Mouse (Mus musculus) G1E (cell line): Measurements from ENCODE around the gene Izumo1r. TPM values are rescaled to one million over a fixed set of nuclear protein-coding genes. Genes with fewer than 3 reads are reported as not detected.

Experiments
- ATAC-seq: 2 replicates; pipeline ENCODE4 v1.8.0; 2016; ENCODE audit warnings: mild to moderate bottlenecking; ENCODE audit not compliant: insufficient number of reproducible peaks, poor library complexity, low FRiP score, severe bottlenecking; ENCODE audit errors: extremely low read depth
- DNase-seq: peaks from one replicate; pipeline ENCODE4 v3.0.0; 2012; ENCODE audit warnings: low spot score
- H3K27me3 ChIP-seq: 2 replicates; pipeline ENCODE4 v1.6.1; 2012; ENCODE audit warnings: mild to moderate bottlenecking, low read length, inconsistent platforms; ENCODE audit not compliant: insufficient read depth
- H3K36me3 ChIP-seq: replicated peaks from 2 replicates; pipeline ENCODE3; 2012; ENCODE audit warnings: mild to moderate bottlenecking, inconsistent platforms
- H3K4me1 ChIP-seq: 2 replicates; pipeline ENCODE4 v1.6.1; 2012; ENCODE audit warnings: low read depth, low read length, inconsistent platforms, mixed read lengths; ENCODE audit not compliant: insufficient read depth
- H3K4me3 ChIP-seq: 2 replicates; pipeline ENCODE4 v1.5.1; 2012; ENCODE audit warnings: low read depth, mild to moderate bottlenecking, inconsistent platforms, low read length, moderate library complexity, mixed read lengths
- H3K9me3 ChIP-seq: replicated peaks from 2 replicates; pipeline ENCODE4 v1.6.1; 2012; ENCODE audit warnings: inconsistent platforms
- CTCF ChIP-seq: IDR thresholded peaks from 2 replicates; pipeline ENCODE4 v1.5.1; 2012; ENCODE audit warnings: low read depth, low read length, inconsistent platforms, mixed read lengths
- GATA1 ChIP-seq: IDR thresholded peaks from 2 replicates; pipeline ENCODE4 v1.6.1; 2012; ENCODE audit warnings: borderline replicate concordance, low read length, inconsistent platforms, mixed read lengths
- GATA2 ChIP-seq: IDR thresholded peaks from 2 replicates; pipeline ENCODE4 v1.6.1; 2012; ENCODE audit warnings: low read depth, low read length, inconsistent platforms, borderline replicate concordance
- POLR2AphosphoS5 ChIP-seq: IDR thresholded peaks from 2 replicates; pipeline ENCODE4 v1.6.1; 2012; ENCODE audit warnings: low read depth, low read length, inconsistent platforms; ENCODE audit not compliant: insufficient replicate concordance
- TAL1 ChIP-seq: conservative IDR thresholded peaks from 2 replicates; pipeline ENCODE4 v1.6.1; 2012; ENCODE audit warnings: low read depth, low read length, inconsistent platforms, mixed read lengths
- polyA plus RNA-seq: library from polyadenylated mRNA; stranded (reverse); fragments of >175 nt; gene quantifications from 2 replicates; pipeline ENCODE4 v1.2.3, GENCODE M21; 2012
- total RNA-seq, 2 experiments: library from RNA; stranded (forward) in 1 of 2; stranded (reverse) in 1 of 2; fragments of 200-1000 nt in 1 of 2; fragments of >200 nt in 1 of 2; fragmentation: Nextera tagmentation in 1 of 2; gene quantifications; 2 replicates each; pipeline ENCODE4 v1.2.3; 2014 to 2017

Gene Izumo1r
- total and polyA plus RNA-seq, 3 experiments = 0.11 TPM; not detected in 2

DNA sequence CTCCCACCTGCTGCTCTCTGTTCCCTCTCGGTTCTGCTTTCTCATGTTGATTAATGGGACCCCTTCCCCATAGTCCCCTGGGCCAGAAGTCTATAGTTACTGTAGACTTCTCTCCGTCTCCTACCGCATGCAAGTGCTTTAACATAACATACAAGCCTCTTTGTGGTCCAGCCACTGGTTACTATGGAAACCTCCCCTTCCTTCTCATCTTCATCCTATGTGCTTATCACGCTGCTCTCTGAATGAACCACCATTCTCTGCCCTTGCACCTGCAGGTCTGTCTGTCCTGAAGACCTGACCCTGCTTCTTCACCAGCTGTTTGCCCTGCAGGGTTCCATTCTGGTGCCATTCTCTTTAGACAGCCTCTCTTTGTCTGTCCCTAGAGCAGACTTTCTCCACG lies 6.2 kb upstream of the Izumo1r start:
- Histone ChIP-seq H3K36me3 (no peaks in the 10 kb centered on the region), H3K9me3 (no peaks in the 10 kb centered on the region), H3K27me3 (peaks cover 3% of the 10 kb centered on the region; the same call in 1 of the 2 replicates), H3K4me3 (no peak overlapping the region), H3K4me1 (no peaks in the 10 kb centered on the region)
- ATAC-seq = no peak
- TF ChIP-seq TAL1 (no peak), GATA1 (no peak)
- DNase-seq = no peak

DNA sequence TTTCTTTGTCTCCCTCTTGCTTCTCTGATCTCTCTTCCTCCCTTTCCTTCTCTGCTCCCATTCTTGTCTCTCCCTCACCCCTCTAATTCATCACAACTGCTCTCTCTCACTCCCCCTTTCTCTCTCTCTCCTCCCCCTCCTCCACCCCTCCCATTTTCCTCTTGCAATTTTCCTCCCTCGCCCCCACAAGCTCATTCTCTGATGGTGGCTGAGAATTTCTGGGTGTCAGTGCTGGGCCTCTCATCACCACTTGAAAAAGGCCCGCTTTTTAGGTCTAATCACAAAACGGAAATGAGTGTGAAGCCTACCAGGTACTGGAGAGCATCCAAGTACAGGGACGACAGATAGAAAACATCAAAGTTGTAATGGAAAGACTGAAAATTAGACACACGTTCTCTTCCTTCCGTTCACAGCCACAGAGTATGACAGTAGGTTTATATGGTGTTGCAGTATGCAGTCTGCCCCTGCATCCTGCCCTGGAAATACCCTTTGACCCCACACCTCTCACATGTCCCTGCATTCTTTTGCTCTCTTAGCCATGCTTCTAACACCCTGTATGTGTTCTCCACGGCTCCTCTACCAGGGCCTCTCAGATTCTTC lies 4.2 kb upstream of the Izumo1r start:
- DNase-seq (no peak), ATAC-seq (no peak)
- H3K36me3 ChIP-seq = no peaks in the 10 kb centered on the region

DNA sequence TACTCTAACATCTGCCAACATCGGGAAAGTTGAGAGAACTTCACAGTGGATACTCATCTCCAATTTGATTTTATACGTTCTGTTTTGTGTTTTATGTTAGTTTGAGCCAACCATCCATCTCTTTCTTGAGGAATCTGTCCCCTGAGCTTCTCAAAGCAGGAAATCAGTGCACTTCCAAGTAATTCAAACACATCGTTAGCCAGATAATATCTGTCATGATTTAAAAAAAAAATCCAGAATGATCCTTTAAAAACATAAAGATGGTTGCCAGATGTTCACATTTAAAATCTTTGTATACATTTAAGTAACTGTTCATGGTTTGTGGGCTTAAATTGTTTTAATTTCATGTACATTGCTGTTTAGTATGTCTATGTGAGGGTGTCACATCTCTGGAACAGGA lies 2.2 kb upstream of the Izumo1r start:
- H3K27me3 ChIP-seq = peaks cover 3% of the 10 kb centered on the region; the same call in 1 of the 2 replicates
- no peak overlapping the region for H3K4me3 ChIP-seq
- no peaks in the 10 kb centered on the region for H3K36me3 ChIP-seq
- TF ChIP-seq GATA1 (no peak), GATA2 (no peak), CTCF (no peak), TAL1 (no peak), POLR2AphosphoS5 (no peak)
- DNase-seq = no peak
- H3K4me1 ChIP-seq = no peaks in the 10 kb centered on the region
- no peak for ATAC-seq
- H3K9me3 ChIP-seq = no peaks in the 10 kb centered on the region

More for the DNA sequence above, 4.2 kb upstream of the Izumo1r start:
- no peaks in the 10 kb centered on the region for H3K9me3 ChIP-seq
- H3K27me3 ChIP-seq = peaks cover 3% of the 10 kb centered on the region; the same call in 1 of the 2 replicates
- no peak overlapping the region for H3K4me3 ChIP-seq
- TF ChIP-seq POLR2AphosphoS5 (no peak), GATA2 (no peak), TAL1 (no peak), CTCF (no peak), GATA1 (no peak)
- H3K4me1 ChIP-seq = no peaks in the 10 kb centered on the region

- ATAC-seq (no peak), DNase-seq (no peak)
- Histone ChIP-seq H3K36me3 (no peaks in the 10 kb centered on the region), H3K27me3 (peaks cover 3% of the 10 kb centered on the region), H3K4me1 (no peaks in the 10 kb centered on the region), H3K4me3 (no peak overlapping the region), H3K9me3 (no peaks in the 10 kb centered on the region)
- TF ChIP-seq TAL1 (no peak), GATA1 (no peak), GATA2 (no peak), CTCF (no peak), POLR2AphosphoS5 (no peak)
These were observed 1.2 kb upstream of the Izumo1r start for GRCm38 (mm10) chr9:14904741-14905475.

DNA sequence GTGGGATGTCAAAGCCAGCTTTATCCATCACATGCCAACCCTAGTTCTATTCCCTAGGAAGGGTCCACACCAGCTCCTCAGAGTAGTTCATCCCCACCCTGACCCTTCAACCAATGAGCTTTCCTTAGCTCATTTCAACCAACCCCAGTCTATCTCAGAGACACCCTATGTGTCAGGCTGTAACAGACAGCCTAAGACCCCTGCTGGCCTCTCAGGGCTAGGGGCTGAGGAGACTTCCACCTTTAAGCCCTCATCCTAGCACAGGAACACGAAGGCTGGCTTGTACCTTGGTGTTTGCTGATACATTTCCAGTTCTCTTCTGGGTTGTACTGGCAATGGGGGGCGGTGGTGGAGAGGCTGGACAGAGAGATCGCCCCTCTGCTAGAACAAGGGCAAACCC lies 743 bp downstream of the Izumo1r start:
- Histone ChIP-seq H3K4me3 (no peak overlapping the region), H3K36me3 (no peaks in the 10 kb centered on the region), H3K27me3 (peaks cover 3% of the 10 kb centered on the region), H3K4me1 (no peaks in the 10 kb centered on the region), H3K9me3 (no peaks in the 10 kb centered on the region)
- ATAC-seq (no peak), DNase-seq (no peak)
- TF ChIP-seq GATA2 (no peak), TAL1 (no peak), CTCF (no peak)

DNA sequence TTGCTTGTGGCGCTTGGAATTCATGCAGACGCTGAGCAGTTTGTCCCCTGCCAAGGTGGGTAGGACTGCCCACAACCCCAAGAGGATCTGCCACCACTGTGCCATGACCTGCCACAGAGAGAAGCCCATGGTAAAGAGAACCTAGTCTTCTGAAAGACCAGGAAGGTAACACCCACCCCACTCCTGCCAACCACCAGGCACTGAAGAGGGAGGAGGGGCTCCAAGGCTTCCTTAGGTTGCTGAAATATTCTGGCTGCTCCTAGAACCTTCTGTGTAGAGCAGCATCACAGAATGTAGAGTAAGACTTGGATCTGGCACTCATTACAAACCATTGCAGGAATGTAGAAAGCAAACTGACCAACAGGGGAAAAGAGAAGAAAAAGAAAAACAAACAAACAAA lies 1.3 kb downstream of the Izumo1r start:
- H3K9me3 ChIP-seq = no peaks in the 10 kb centered on the region
- TF ChIP-seq GATA1 (no peak), POLR2AphosphoS5 (no peak), CTCF (no peak), GATA2 (no peak), TAL1 (no peak)
- DNase-seq = no peak

GRCm38 (mm10) chr9:14901757-14902156 lies 2.0 kb downstream of the Izumo1r start:
- H3K9me3 ChIP-seq = no peaks in the 10 kb centered on the region
- TF ChIP-seq CTCF (no peak), POLR2AphosphoS5 (no peak), GATA2 (no peak), TAL1 (no peak), GATA1 (no peak)
- no peak for DNase-seq
- H3K27me3 ChIP-seq = peaks cover 3% of the 10 kb centered on the region
- H3K4me3 ChIP-seq = no peak overlapping the region
- no peaks in the 10 kb centered on the region for H3K36me3 ChIP-seq
- ATAC-seq = no peak
- no peaks in the 10 kb centered on the region for H3K4me1 ChIP-seq

More for the DNA sequence above, 1.3 kb downstream of the Izumo1r start:
- H3K27me3 ChIP-seq = peaks cover 3% of the 10 kb centered on the region
- no peaks in the 10 kb centered on the region for H3K4me1 ChIP-seq
- no peak for ATAC-seq
- H3K36me3 ChIP-seq = no peaks in the 10 kb centered on the region
- H3K4me3 ChIP-seq = no peak overlapping the region
